Mouse (Mus musculus) retina, postnatal 7 days (tissue): ENCODE results near the gene Trim13.
A peak's percentile ranks its signal among the peaks of the same experiment; 100 is the strongest.

ENCODE experiments used
- DNase-seq: peaks from one replicate; pipeline ENCODE4 v3.0.0-alpha.2; 2012; ENCODE audit warnings: low read depth, low spot score

Trim13 gene

DNA sequence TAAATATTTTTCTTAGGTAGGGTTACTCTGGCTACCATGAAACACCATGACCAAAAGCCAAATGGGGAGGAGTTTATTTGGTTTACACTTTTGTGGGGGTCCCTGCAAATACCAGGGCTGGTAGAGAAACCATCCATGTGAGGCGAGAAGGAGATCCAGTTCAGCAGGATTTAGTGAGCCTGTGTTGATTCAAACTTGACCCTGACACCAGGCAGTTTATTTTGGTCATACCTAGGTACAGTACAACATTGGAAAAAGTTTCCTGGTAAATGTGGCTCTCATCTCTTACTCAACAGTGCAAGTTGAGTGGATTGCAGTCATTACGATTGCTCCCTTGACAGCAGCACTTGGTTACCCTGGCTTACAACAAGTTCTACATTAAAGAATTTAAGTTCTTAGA, 15.3 kb downstream of the Trim13 start:
- DNase-seq: no peak

DNA sequence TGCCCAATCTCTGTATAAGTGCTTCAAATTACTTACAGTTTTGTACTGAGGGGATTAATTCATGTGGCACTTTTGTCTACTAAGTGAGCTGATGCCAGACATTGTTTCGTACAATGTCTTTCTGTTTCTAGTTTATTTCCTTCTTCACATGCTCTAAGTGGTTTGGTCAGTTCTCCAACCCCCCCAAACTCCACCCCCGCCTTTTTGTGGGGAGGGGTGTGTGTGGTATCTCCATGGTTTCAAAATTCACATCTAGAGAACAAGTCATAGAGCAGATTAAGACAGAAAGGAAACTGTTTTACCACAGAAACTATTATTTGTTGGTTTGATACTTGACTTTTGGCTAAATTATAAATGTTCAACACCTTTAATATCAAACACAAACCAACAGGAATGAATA, 22.3 kb downstream of the Trim13 start:
- DNase-seq: no peak

DNA sequence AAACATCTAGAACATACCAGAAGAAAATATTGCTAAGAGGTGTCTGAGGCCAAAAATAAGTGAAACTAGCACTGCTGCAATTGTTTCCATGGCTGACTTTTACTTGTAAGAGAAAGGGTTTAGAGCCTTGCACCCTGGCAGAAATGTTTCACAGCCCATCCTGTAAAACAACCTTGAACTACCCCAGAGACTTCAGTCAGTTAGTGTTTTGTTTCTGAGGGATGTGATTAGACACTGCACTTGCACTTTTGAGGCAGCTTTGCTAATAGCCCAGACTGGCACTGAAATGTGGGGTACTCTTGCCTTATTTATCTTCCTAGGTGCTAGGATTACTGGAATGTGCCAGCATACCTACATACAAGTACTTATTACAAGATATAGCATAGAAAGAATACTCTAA, 37.9 kb downstream of the Trim13 start:
- no peak for DNase-seq

DNA sequence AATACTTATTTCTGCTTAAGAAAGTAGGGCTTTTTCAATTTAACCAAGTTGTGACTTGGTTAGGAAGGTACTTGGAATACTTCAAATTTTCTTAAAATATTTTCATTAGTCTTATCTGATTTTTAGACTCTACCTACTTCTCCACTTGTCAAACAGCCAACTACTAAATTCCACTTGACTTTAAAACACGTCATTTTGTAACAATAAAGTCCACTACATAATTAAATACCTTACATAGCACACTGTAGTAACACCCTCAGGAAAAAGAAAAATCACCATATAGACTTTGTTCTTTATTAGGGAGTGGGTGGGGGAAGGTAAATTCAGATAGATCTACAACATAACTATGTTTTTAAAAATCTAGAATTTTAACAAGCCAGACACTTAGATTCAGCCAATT, 44.6 kb downstream of the Trim13 start:
- DNase-seq: no peak

DNA sequence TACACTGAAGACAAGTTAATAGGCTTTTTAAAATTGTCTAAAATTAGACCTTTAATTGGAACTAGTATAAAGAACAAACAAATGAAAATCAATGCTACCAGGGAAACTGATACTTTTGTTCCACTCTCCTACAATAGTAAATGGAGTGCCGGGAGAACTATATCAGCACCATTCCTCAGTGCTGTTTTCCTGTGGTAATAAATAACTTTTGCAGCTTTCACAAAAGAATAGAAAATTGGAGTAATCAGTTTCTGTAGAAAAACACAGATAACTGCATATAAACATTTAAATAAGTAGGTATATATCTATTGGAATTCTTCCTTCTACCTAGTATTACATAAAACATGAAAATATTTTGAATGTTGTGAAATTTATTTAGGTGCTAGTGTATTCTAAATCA, 47.5 kb downstream of the Trim13 start:
- no peak for DNase-seq

DNA sequence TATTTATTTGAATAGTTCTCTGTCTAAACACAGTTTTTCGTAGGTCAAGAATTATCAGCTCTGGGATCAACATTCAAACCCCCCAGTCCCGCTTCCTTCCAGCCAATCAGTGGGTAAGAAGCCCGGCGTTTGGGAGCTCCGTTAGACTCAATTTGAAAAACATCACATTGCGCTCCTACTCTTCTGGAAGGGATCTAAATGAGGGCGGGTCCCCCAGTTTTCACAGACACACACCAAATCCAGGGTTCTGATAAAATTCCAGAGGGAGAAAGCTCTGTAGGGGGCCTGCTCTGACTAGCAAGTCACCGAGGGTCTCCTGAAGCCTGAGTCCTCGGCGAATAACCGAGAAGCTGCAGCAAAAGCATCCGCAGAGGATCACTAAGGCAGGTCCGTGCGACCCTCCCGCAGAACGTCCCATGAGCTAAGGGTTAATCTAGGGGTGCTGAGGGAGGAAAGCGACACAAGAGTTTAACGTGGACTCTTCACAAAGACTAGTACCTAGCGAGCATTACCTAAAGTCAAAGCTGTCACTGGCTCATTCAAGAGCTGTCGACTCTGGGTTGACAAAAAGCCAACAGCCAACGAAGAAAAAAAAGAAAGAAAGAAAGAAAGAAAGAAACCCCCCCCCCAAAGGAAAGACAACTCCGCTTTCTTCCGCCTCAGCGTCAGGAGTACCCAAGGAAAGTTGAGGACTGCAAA, 49.3 kb downstream of the Trim13 start:
- DNase-seq: peak; percentile 16

DNA sequence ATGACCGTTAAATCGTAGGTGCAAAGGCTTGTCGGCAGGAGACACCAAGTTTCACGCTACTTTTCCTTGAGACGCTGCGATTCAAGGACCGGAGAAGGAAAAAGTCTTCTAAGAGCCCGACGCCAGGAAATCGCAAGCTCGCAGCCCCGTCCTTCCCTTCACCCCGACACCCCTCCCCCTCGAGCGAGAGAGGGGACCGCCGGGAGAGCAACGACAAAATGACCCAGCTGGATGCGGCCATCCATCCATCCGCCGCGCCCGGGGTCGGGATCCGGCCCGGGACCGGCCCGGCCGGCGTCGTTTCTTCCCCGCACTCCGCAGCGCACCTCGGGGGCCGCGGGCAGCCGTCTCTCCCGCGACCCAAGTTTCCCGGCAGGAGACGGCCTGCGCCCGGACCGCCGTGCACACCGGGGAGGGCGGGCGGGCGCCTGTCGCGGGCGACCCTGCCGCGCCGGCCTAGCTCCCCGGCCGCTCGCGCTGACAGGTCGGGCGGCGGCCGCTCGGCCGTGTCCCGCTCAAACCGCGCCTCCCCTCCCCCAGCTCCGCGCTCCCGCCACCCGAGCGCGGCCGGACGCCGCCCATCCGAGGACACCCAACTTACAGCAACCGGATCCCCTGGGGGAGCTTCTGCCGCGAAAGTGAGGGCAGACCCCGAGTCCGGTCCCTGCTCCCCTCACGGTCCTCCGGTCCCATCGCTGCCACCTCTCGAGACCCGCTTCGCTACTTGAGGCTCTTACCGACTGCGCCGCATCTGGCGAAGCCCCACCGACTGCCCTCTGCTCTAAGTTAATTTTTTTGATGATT, 50.0 kb downstream of the Trim13 start:
- peak; percentile 25 for DNase-seq

DNA sequence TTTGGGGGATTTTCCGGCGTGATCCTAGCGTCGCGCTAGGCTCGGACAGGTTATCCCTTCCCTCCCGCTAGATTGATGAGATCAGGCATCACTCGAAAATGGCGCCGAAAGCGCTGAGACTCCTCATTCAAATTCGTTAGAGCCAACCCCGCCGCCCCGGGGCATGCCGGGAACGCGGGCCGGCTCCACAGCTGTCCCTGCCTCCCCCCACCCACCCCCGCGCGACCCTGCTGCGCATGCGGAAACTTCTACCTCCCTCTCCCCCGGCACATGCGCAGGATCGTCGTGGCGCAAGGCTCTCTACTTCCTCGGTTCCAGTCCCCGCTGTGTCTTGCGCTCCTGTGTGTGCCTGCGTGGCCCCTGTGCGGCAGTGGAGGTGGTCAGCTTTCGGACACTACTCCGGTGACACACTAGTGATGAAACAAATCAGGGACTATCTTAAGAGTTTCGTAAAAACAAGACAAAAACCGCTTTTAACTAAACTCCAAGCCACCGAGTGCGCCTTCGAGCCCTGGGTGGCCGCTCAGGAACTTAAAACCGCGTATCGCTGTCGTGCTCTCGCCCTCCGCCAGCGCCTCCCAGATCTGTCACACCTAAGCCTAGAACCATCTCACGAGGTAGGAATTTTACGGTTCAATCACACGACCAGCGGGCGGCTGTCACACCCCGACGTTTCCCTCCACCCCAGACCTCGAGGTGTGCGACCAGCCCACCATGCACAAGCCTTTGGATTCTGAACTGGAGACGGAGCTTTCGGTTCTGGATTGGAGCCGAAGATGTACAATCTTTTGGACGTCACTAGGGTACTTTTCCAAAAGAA, 50.8 kb downstream of the Trim13 start:
- peak; percentile 97 for DNase-seq

DNA sequence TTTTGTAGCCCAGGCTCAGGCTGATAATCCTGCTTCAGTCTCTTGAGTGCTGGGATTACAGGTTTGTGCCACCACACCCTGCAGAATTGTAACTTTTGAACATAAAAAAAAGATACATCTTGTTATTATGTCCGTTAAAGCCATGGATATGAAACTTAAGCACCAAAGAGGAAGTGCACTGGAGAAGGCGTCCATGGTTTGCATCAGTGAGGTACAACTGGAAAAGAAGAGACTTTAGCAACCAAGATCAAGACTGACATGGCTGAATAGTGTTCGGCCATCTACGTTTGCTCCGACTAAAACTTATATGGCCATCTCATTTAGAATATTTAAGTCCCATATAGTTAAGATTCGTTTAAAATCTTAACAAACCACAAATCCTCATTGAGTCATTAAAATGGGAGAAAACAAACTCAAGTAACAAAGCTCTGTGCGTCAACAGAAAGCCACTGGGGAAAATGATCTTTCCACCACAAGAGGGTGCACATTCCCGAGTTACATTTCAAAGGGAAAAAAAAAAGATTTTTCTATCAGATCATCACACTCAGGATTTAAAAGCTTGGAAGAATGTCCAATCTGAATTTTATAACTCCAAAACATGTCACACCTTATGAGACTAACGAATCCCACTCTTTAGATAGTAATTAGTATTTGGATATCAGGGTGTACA, 52.4 kb downstream of the Trim13 start:
- DNase-seq: peak; percentile 17
